Mouse (Mus musculus): Measurements from ENCODE around the gene Hmgxb4. TPM values are rescaled to one million over a fixed set of nuclear protein-coding genes. Genes with fewer than 3 reads are reported as not detected.

The Hmgxb4 gene
- total and polyA plus RNA-seq, 3 experiments, result 23.3 to 33.4 (median 29.1) TPM

GRCm38 (mm10) chr8:74980060-74980710, 13.0 kb upstream of the Hmgxb4 start:
- no peak overlapping the region for H3K4me2 ChIP-seq (ENCODE audit: insufficient read depth, low read depth, poor library complexity, severe bottlenecking)
- in situ Hi-C loops (cut with MboI; ENCODE audit: low pct_ligation_motif_present, low pct_unique_long_range_greater_than_20kb, low sequenced_read_pairs), result no loop called here

GRCm38 (mm10) chr8:74980711-74981062, 12.5 kb upstream of the Hmgxb4 start:
- H3K27me3 ChIP-seq (replicated peaks), result peaks cover 4% of the 10 kb centered on the region
- H3K4me2 ChIP-seq (ENCODE audit: insufficient read depth, low read depth, poor library complexity, severe bottlenecking), result peak overlapping the region; percentile 94
- DNase-seq (ENCODE audit: extremely low read depth), result peak; percentile 57
- peak overlapping the region; percentile 84 for H3K27ac ChIP-seq (ENCODE audit: insufficient read depth, low read depth)
- H3K9me3 ChIP-seq (replicated peaks; ENCODE audit: low read length), result no peaks in the 10 kb centered on the region
- no peaks in the 10 kb centered on the region for H3K79me2 ChIP-seq (replicated peaks; ENCODE audit: control insufficient read depth, extremely low read depth, insufficient read depth, poor library complexity, severe bottlenecking)
- H3K4me1 ChIP-seq (ENCODE audit: control insufficient read depth in 1 of 2, insufficient read depth in 2 of 2), result peaks cover 0 to 3% of the 10 kb centered on the region in 2 experiments; a peak in 1 of 4 replicates
- peak overlapping the region in 2 of 3 experiments; percentile 17 to 21 for H3K4me3 ChIP-seq (replicated peaks in 1 of 3; ENCODE audit: low read depth in 2 of 3, low read length in 2 of 3, poor library complexity in 1 of 3)
- H3K9ac ChIP-seq (ENCODE audit: insufficient read depth, low read depth), result peak overlapping the region; percentile 53
- TF ChIP-seq SIN3A (IDR thresholded peaks at IDR 0.05; ENCODE audit: low read length), result no peak
- no peak for TF ChIP-seq MAX (IDR thresholded peaks at IDR 0.05; ENCODE audit: low read length)
- TF ChIP-seq PAX5 (IDR thresholded peaks at IDR 0.05; ENCODE audit: low read length), result no peak
- TF ChIP-seq JUN (IDR thresholded peaks at IDR 0.05; ENCODE audit: insufficient read depth, low read depth, low read length), result no peak
- TF ChIP-seq ZMIZ1 (IDR thresholded peaks at IDR 0.05; ENCODE audit: low read depth, low read length), result no peak
- no peak for TF ChIP-seq EP300 (IDR thresholded peaks at IDR 0.05; ENCODE audit: low read length)
- TF ChIP-seq SMC3 (IDR thresholded peaks at IDR 0.05; ENCODE audit: low read depth, low read length), result peak; percentile 35; the same call in 1 of the 2 replicates
- TF ChIP-seq RAD21 (IDR thresholded peaks at IDR 0.05; ENCODE audit: low read depth, low read length), result peak; percentile 63
- TF ChIP-seq ZC3H11A (IDR thresholded peaks at IDR 0.05; ENCODE audit: low read depth, low read length), result no peak
- no peak for TF ChIP-seq POLR2AphosphoS2 (IDR thresholded peaks at IDR 0.05; ENCODE audit: low read depth, low read length)
- peak; percentile 81 to 91 for TF ChIP-seq CTCF (conservative IDR thresholded peaks at IDR 0.05 in 1 of 2, IDR thresholded peaks at IDR 0.05 in 1 of 2; ENCODE audit: low read depth in 2 of 2, low read length in 2 of 2)
- TF ChIP-seq USF1 (IDR thresholded peaks at IDR 0.05; ENCODE audit: low read depth, low read length), result no peak
- no peak for TF ChIP-seq MAFK (IDR thresholded peaks at IDR 0.05; ENCODE audit: insufficient replicate concordance, low read length)
- no peak for TF ChIP-seq ETS1 (conservative IDR thresholded peaks at IDR 0.05; ENCODE audit: low read depth, low read length)
- TF ChIP-seq KAT2A (IDR thresholded peaks at IDR 0.05; ENCODE audit: insufficient replicate concordance, low read length), result no peak
- TF ChIP-seq CHD1 (IDR thresholded peaks at IDR 0.05; ENCODE audit: low read depth, low read length), result no peak
- TF ChIP-seq HCFC1 (IDR thresholded peaks at IDR 0.05; ENCODE audit: low read depth, low read length), result no peak
- dilution Hi-C loops (cut with MboI; ENCODE audit: extremely low pct_ligation_motif_present, extremely low pct_unique_long_range_greater_than_20kb, low sequenced_read_pairs) (no loop called here), in situ Hi-C loops (cut with MboI; ENCODE audit: low pct_ligation_motif_present, low pct_unique_long_range_greater_than_20kb, low sequenced_read_pairs) (no loop called here)
- H3K36me3 ChIP-seq (replicated peaks in 1 of 2; ENCODE audit: control insufficient read depth in 1 of 2, insufficient read depth in 1 of 2, low read length in 1 of 2), result no peaks in the 10 kb centered on the region

More at GRCm38 (mm10) chr8:74980060-74980710, 13.0 kb upstream of the Hmgxb4 start:
- H3K4me3 ChIP-seq (replicated peaks in 1 of 3; ENCODE audit: low read depth in 2 of 3, low read length in 2 of 3, poor library complexity in 1 of 3), result no peak overlapping the region
- no peak overlapping the region for H3K27ac ChIP-seq (ENCODE audit: insufficient read depth, low read depth)
- no peaks in the 10 kb centered on the region for H3K79me2 ChIP-seq (replicated peaks; ENCODE audit: control insufficient read depth, extremely low read depth, insufficient read depth, poor library complexity, severe bottlenecking)
- H3K36me3 ChIP-seq (replicated peaks in 1 of 2; ENCODE audit: control insufficient read depth in 1 of 2, insufficient read depth in 1 of 2, low read length in 1 of 2), result no peaks in the 10 kb centered on the region
- H3K27me3 ChIP-seq (replicated peaks), result peaks cover 6% of the 10 kb centered on the region
- no peaks in the 10 kb centered on the region for H3K9me3 ChIP-seq (replicated peaks; ENCODE audit: low read length)
- DNase-seq (ENCODE audit: extremely low read depth), result no peak
- H3K4me1 ChIP-seq (ENCODE audit: control insufficient read depth in 1 of 2, insufficient read depth in 2 of 2), result peaks cover 0 to 3% of the 10 kb centered on the region in 2 experiments; a peak in 1 of 4 replicates
- H3K9ac ChIP-seq (ENCODE audit: insufficient read depth, low read depth), result no peak overlapping the region
- TF ChIP-seq MYC (IDR thresholded peaks at IDR 0.05; ENCODE audit: low read depth, low read length) (no peak), PAX5 (IDR thresholded peaks at IDR 0.05; ENCODE audit: low read length) (no peak), RAD21 (IDR thresholded peaks at IDR 0.05; ENCODE audit: low read depth, low read length) (no peak), TCF12 (IDR thresholded peaks at IDR 0.05; ENCODE audit: low read depth, low read length) (no peak), HCFC1 (IDR thresholded peaks at IDR 0.05; ENCODE audit: low read depth, low read length) (no peak), CHD1 (IDR thresholded peaks at IDR 0.05; ENCODE audit: low read depth, low read length) (no peak), MAFK (IDR thresholded peaks at IDR 0.05; ENCODE audit: insufficient replicate concordance, low read length) (no peak), EP300 (IDR thresholded peaks at IDR 0.05; ENCODE audit: low read length) (no peak), IRF4 (IDR thresholded peaks at IDR 0.05; ENCODE audit: low read depth, low read length) (no peak), USF2 (conservative IDR thresholded peaks at IDR 0.05; ENCODE audit: low read depth, low read length) (no peak), SMC3 (IDR thresholded peaks at IDR 0.05; ENCODE audit: low read depth, low read length) (no peak), ETS1 (conservative IDR thresholded peaks at IDR 0.05; ENCODE audit: low read depth, low read length) (no peak), JUND (conservative IDR thresholded peaks at IDR 0.05; ENCODE audit: low read depth, low read length) (no peak), RCOR1 (conservative IDR thresholded peaks at IDR 0.05; ENCODE audit: low read depth, low read length) (no peak), JUN (IDR thresholded peaks at IDR 0.05; ENCODE audit: insufficient read depth, low read depth, low read length) (no peak), ZNF384 (IDR thresholded peaks at IDR 0.05; ENCODE audit: low read depth, low read length) (no peak), ZC3H11A (IDR thresholded peaks at IDR 0.05; ENCODE audit: low read depth, low read length) (no peak), SIN3A (IDR thresholded peaks at IDR 0.05; ENCODE audit: low read length) (no peak), ZKSCAN1 (IDR thresholded peaks at IDR 0.05; ENCODE audit: borderline replicate concordance, low read depth, low read length) (no peak)
- dilution Hi-C loops (cut with MboI; ENCODE audit: extremely low pct_ligation_motif_present, extremely low pct_unique_long_range_greater_than_20kb, low sequenced_read_pairs), result no loop called here

Data from CH12.LX (cell line).